Mouse (Mus musculus) forebrain, embryonic 11.5 days (tissue): ENCODE data around the gene Vps54. TPM values are rescaled to one million over a fixed set of nuclear protein-coding genes. Genes with fewer than 3 reads are reported as not detected.
"Not testable (repeated sequence)": the region's sequence is repeated elsewhere in the genome, so short reads cannot be mapped to it uniquely, and the experiment has no call there.

ENCODE experiments used
- ATAC-seq: fragments of 200-750 bp; cut with Nextera tagmentation; replicated peaks from 2 replicates; pipeline ENCODE4 v1.8.0; 2017; ENCODE audit warnings: moderate TSS enrichment; ENCODE audit not compliant: low FRiP score
- DNase-seq: peaks from one replicate; pipeline ENCODE4 v3.0.0-alpha.2; 2017; ENCODE audit warnings: low spot score
- H3K27ac ChIP-seq: fragments of 300-500 bp; sonication (generic); 2 replicates; pipeline ENCODE4 v1.5.1; 2014; ENCODE audit warnings: low read depth, low read length
- H3K27me3 ChIP-seq: fragments of 300-500 bp; sonication (generic); 2 replicates; pipeline ENCODE4 v1.6.1; 2014; ENCODE audit warnings: mild to moderate bottlenecking, low read length, mixed read lengths; ENCODE audit not compliant: control insufficient read depth, insufficient read depth
- H3K36me3 ChIP-seq: fragments of 300-500 bp; sonication (generic); 2 replicates; pipeline ENCODE4 v1.6.1; 2014; ENCODE audit warnings: mild to moderate bottlenecking, low read length, moderate library complexity, mixed read lengths; ENCODE audit not compliant: control insufficient read depth, insufficient read depth
- H3K4me1 ChIP-seq: fragments of 300-500 bp; sonication (generic); replicated peaks from 2 replicates; pipeline ENCODE4 v1.6.1; 2014; ENCODE audit warnings: low read length, mixed read lengths; ENCODE audit not compliant: control insufficient read depth, insufficient read depth
- H3K4me2 ChIP-seq: fragments of 300-500 bp; sonication (generic); 2 replicates; pipeline ENCODE4 v1.6.1; 2014; ENCODE audit warnings: low read depth, mild to moderate bottlenecking, low read length, moderate library complexity, mixed read lengths; ENCODE audit not compliant: severe bottlenecking
- H3K4me3 ChIP-seq: fragments of 300-500 bp; sonication (generic); 2 replicates; pipeline ENCODE4 v1.5.1; 2014; ENCODE audit warnings: low read depth, low read length
- H3K9ac ChIP-seq: fragments of 300-500 bp; sonication (generic); 2 replicates; pipeline ENCODE4 v1.6.1; 2014; ENCODE audit warnings: low read length
- H3K9me3 ChIP-seq: fragments of 300-500 bp; sonication (generic); 2 replicates; pipeline ENCODE4 v1.6.1; 2016; ENCODE audit warnings: low read length, mixed read lengths; ENCODE audit not compliant: control insufficient read depth
- WGBS: fragments of 180-500 bp; shearing (Covaris S2); extraction: QIAGEN DNeasy Blood & Tissue Kit; methylation state at CpG from one replicate; pipeline ENCODE4 v1.1.7; 2014; 5-methylcytosine and 5-hydroxymethylcytosine counted together
- polyA plus RNA-seq: library from polyadenylated mRNA; unstranded; fragments of >200 nt; fragmentation: Nextera tagmentation; extraction: Ambion mirVana; gene quantifications from 2 replicates; pipeline ENCODE4 v1.2.1, GENCODE M21; 2014

Gene Vps54
- polyA plus RNA-seq, result 17.3 TPM in 2 replicates

- ATAC-seq, result peak; percentile 84
- Histone ChIP-seq H3K9ac (peak within 1 kb of the TSS; percentile 98), H3K4me2 (peak within 1 kb of the TSS; percentile 61), H3K4me3 (peak within 1 kb of the TSS; percentile 93), H3K36me3 (no peaks in the 10 kb centered on the region), H3K4me1 (no peaks in the 10 kb centered on the region), H3K27ac (peak within 1 kb of the TSS; percentile 93), H3K9me3 (no peaks in the 10 kb centered on the region), H3K27me3 (no peaks in the 10 kb centered on the region)
- WGBS, result under 1% methylated on average over 69 of the region's 84 CpGs
- peak; percentile 78 for DNase-seq
Observed at GRCm38 (mm10) chr11:21239021-21239661, at the start of gene Vps54. Gene Vps54 (plus strand): TSS chr11:21239281.

DNA sequence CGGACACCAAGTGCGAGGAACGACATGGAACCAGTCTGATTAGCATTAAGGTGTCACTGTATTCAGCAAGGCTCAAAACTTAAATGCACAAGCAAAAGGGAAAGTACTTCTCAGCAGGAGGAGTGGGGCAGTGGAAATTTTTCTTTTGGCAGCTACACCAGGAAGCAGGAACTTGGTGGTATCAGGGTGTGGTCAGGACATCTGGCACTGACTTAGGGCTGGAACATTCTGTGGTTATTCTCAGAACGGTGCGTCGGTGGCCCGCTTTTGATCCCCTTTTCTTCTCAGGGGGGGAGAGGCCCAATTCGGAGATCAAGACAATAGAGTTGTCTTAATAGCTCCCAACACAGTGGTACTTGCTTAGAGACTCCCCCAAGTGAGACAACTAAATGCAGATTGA lies 47.3 kb upstream of the Vps54 start:
- DNase-seq, ATAC-seq, H3K4me2 ChIP-seq, H3K4me3 ChIP-seq, H3K36me3 ChIP-seq, H3K9me3 ChIP-seq, H3K27me3 ChIP-seq, H3K4me1 ChIP-seq, H3K27ac ChIP-seq, H3K9ac ChIP-seq: not testable (repeated sequence)
- 91% methylated on average over 8 of the region's 8 CpGs for WGBS

GRCm38 (mm10) chr11:21194851-21195250 lies 44.2 kb upstream of the Vps54 start:
- Histone ChIP-seq H3K4me1 (no peaks in the 10 kb centered on the region), H3K9me3 (no peaks in the 10 kb centered on the region), H3K9ac (no peak overlapping the region), H3K4me3 (no peak overlapping the region), H3K36me3 (no peaks in the 10 kb centered on the region), H3K27ac (no peak overlapping the region), H3K27me3 (no peaks in the 10 kb centered on the region), H3K4me2 (no peak overlapping the region)
- 90% methylated on average over 3 of the region's 3 CpGs for WGBS
- DNase-seq, result no peak
- no peak for ATAC-seq

DNA sequence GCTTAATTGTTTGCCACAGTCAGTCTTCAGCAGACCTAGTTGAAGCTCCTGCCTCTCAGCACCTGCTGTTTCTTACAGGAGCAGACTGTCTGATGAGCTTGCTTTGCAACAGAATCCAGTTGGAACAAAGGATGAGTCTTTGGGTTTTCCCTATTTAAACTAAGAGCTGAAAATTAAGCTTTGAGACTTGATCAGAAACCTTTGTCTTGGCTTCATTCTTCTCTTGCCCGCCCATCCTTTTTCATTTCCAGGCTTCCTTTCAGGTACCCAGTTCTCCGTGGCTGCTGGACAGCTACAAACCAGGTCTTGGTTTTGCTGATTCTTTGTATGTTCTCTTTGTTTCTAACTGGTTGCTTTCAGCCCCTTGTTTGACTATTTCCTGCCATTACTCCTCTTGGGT lies 30.0 kb upstream of the Vps54 start:
- DNase-seq (no peak), ATAC-seq (no peak)
- Histone ChIP-seq H3K9ac (no peak overlapping the region), H3K27me3 (no peaks in the 10 kb centered on the region), H3K4me2 (no peak overlapping the region), H3K27ac (no peak overlapping the region), H3K9me3 (no peaks in the 10 kb centered on the region), H3K4me3 (no peak overlapping the region), H3K36me3 (no peaks in the 10 kb centered on the region), H3K4me1 (no peaks in the 10 kb centered on the region)
- WGBS, result 66% methylated on average over 2 of the region's 2 CpGs

- ATAC-seq, H3K9me3 ChIP-seq, DNase-seq, H3K4me2 ChIP-seq, H3K36me3 ChIP-seq, H3K27me3 ChIP-seq, H3K4me3 ChIP-seq, H3K4me1 ChIP-seq, H3K27ac ChIP-seq, H3K9ac ChIP-seq: not testable (repeated sequence)
- 94% methylated on average over 9 of the region's 9 CpGs for WGBS
Observed at GRCm38 (mm10) chr11:21209701-21210100, 29.4 kb upstream of the Vps54 start.

DNA sequence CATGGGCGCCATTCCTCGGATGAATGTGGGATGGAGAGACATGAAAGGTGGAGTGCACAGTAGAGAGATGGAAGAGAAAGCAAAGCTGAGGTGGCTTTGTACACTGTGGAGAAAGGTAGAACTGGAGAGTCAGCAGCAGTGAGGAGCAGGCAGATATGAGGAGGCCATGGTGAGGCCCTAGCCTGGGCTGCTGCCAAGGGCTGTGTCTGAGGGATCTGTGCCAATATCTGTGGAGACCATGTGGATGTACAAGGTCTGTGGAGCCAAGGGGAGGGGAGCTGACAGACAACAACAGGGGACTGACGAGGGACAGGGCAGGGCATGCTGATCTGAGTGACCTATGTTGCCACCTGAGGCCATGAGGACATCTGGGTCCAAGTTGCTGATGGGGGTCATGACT lies 21.7 kb upstream of the Vps54 start:
- H3K4me2 ChIP-seq, result no peak overlapping the region
- H3K27ac ChIP-seq, result no peak overlapping the region
- H3K9ac ChIP-seq, result no peak overlapping the region
- H3K4me3 ChIP-seq, result no peak overlapping the region
- H3K27me3 ChIP-seq, result no peaks in the 10 kb centered on the region
- WGBS, result 91% methylated on average over 3 of the region's 3 CpGs
- no peaks in the 10 kb centered on the region for H3K4me1 ChIP-seq
- no peak for ATAC-seq
- no peak for DNase-seq
- no peaks in the 10 kb centered on the region for H3K9me3 ChIP-seq
- H3K36me3 ChIP-seq, result no peaks in the 10 kb centered on the region

- no peak for DNase-seq
- H3K9me3 ChIP-seq, result no peaks in the 10 kb centered on the region
- H3K36me3 ChIP-seq, result no peaks in the 10 kb centered on the region
- no peak overlapping the region for H3K9ac ChIP-seq
- no peak overlapping the region for H3K4me3 ChIP-seq
- no peak for ATAC-seq
- 91% methylated on average over 2 of the region's 2 CpGs for WGBS
- no peaks in the 10 kb centered on the region for H3K27me3 ChIP-seq
- no peak overlapping the region for H3K27ac ChIP-seq
- H3K4me2 ChIP-seq, result no peak overlapping the region
- no peaks in the 10 kb centered on the region for H3K4me1 ChIP-seq
Observed at GRCm38 (mm10) chr11:21219281-21219680, 19.8 kb upstream of the Vps54 start.

- Histone ChIP-seq H3K36me3 (no peaks in the 10 kb centered on the region), H3K27ac (no peak overlapping the region), H3K4me3 (no peak overlapping the region), H3K27me3 (no peaks in the 10 kb centered on the region), H3K4me2 (no peak overlapping the region), H3K9ac (no peak overlapping the region), H3K4me1 (no peaks in the 10 kb centered on the region), H3K9me3 (no peaks in the 10 kb centered on the region)
- no peak for DNase-seq
- WGBS, result 90% methylated on average over 8 of the region's 8 CpGs
- no peak for ATAC-seq
Observed at GRCm38 (mm10) chr11:21219851-21220587, 19.1 kb upstream of the Vps54 start.

DNA sequence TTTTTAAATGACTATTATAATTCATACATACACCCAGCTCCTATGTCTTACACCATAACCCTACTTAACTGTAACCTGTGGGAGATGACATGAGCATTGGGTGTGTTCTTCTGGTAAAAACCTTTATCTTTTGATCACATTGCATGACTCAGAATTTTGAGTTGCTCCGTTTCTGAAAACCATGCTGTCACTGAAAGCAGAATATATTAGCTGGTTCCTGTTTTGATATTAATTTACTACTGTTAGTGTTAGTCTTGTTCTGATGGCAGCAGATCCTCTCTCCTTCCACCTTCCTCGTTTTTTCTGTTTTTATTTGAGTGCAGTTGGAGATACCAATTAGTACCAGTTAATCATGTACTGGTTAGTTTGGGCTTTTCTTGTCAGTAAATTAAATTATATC lies 18.3 kb upstream of the Vps54 start:
- H3K9ac ChIP-seq, result no peak overlapping the region
- DNase-seq, result no peak
- 74% methylated on average over 2 of the region's 2 CpGs for WGBS
- H3K4me1 ChIP-seq, result no peaks in the 10 kb centered on the region
- H3K9me3 ChIP-seq, result no peaks in the 10 kb centered on the region
- H3K27me3 ChIP-seq, result no peaks in the 10 kb centered on the region
- H3K4me2 ChIP-seq, result no peak overlapping the region
- no peak overlapping the region for H3K27ac ChIP-seq
- H3K36me3 ChIP-seq, result no peaks in the 10 kb centered on the region
- H3K4me3 ChIP-seq, result no peak overlapping the region
- ATAC-seq, result no peak
